Mouse (Mus musculus): ENCODE data around the gene Hnrnpa1.

Hnrnpa1 gene

DNA sequence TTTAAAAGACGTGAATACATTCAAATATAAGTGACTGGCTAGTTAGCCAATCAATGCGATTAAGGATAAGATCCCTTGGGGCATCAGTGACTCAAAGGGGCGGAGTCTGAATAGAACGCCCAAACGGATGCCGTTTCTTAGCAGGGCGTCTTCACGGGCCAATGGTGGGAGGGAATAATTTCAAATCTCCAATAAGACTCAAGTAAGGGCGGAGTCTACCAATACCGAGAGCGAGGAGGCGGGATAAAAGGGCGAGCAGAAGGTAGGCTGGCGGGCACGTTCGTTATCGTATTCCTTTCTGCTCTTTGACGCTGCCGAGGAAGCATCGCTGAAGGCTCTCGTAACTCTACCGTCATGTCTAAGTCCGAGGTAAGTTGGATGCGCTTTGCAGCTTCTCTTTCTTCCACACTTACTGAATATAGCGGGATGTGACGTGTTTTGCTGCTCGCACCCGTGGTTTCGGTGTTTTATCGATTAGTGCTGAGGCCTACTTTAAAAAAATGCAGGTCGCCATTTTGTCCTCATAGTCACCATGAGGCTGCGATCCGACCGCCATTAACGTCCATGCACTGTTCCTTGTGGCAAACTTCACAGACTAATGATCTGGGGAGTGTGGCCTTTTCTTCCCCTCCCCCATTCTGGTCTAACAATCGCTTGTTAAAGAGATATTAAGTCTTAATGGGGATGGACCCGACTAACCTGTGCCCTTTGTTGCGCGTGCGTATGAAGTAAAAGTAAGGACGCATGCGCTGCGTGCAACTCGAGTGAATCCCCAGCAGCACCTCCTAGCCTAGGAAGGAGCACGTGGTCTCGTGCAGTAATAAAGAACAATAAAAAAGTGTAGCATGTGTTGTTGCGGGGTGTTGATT, at the start of gene Hnrnpa1:
Hnrnpa1 (plus strand) TSS at position 273 of the 869 bp plus-strand sequence.
- in situ Hi-C loops (cut with MboI; ENCODE audit: unreplicated experiment in 2 of 2), result no loop called here

DNA sequence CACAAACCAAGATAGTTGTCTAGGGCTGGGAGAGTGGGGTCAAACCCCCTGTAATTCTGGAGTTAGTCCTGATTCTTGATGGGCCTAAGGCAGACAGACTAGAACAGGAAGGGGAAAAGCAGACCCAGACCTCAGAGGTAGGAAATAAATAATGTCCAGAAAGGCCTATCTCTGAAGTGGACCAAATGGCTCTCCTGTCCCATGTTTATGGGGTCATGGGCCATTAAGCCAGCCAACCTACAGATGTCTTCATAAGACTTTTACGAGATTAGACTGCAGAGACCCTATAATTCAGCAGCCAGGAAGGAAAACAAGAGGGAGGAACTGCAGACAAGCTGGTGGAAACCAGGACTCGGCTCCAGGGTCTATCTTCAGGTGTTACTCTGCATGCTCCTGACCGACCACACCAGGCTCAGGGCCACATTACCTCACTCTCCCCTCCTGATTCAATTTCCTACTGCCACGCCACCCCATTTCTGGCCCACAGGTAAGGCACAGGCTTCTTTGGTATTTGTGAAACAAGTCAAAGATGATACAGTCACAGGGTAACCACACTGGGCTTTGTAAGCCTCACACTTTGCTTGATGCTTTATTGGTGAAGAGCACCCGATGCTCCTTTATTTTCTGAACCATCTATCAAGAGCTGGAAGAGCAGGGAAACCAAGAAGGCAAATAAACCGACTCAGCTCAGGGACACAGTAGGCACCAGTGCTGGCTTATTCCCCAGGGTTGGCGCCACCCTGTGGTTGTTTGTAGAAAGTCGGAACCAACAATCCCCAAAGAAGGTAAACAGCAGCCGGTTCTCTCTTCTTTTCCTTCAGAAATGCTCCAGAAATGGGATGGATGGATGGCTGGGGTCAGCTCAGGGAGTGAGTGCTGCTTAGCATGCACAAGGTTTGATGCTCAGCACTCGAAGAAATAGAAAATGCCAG, 49.4 kb upstream of the Hnrnpa1 start:
- in situ Hi-C loops (cut with MboI; ENCODE audit: unreplicated experiment in 2 of 2), result no loop called here

DNA sequence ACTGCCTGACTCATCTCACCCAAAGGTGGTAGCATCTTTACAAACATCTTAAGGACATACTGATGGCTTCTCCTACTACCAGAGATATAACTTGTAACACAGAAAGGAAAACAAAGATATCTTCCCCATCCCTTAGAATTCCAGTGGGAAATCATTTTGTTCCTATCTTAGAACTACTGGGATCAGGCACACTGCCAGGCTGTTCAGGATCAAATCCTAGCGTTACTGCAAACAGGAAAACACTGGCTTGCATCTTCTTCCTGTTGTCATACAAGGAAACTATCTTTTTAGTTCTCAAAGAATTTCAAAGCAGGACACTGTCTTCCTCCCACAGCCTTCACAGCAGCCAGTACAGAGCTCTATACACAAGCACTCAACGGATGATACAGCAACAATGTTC, 46.6 kb upstream of the Hnrnpa1 start:
- in situ Hi-C loops (cut with MboI; ENCODE audit: unreplicated experiment in 2 of 2), result no loop called here

DNA sequence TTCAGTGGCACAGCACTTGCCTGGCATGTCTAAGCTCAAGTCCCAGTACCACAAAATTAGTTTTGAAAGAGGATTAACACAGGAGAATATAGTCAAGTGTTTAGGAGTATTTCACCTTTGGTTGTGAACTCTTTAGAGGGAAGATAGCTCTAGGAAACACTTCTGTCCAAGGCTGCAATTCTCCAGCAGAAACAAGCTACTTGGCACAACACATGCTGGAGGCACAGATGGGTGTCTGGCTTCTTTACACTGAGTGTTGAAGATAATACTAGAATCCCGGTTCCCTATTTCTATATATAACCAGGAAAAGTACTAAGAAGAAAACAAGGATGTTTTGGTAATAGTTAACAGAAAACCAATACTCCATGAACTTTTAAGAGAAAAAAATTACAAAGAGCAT, 43.4 kb upstream of the Hnrnpa1 start:
- in situ Hi-C loops (cut with MboI; ENCODE audit: unreplicated experiment in 2 of 2), result no loop called here

DNA sequence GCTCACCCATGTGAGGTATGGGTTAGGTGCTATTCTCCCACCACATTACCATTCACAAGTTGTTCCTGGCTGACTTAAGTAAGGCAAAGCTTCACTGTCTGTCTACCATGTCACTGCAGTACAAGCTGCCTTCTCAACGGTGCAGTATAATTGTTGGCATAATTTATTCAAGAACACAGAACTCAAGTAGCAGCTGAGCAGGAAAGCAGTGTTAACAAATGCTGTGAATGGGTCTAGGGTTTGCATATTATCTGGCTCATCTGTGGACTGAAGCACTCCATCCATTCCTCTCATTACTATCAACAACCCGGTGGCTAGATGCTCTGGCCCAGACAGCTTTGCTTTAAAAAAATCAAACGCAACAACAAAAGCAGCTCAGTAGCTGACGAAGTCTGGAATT, 42.4 kb upstream of the Hnrnpa1 start:
- in situ Hi-C loops (cut with MboI; ENCODE audit: unreplicated experiment in 2 of 2), result no loop called here

DNA sequence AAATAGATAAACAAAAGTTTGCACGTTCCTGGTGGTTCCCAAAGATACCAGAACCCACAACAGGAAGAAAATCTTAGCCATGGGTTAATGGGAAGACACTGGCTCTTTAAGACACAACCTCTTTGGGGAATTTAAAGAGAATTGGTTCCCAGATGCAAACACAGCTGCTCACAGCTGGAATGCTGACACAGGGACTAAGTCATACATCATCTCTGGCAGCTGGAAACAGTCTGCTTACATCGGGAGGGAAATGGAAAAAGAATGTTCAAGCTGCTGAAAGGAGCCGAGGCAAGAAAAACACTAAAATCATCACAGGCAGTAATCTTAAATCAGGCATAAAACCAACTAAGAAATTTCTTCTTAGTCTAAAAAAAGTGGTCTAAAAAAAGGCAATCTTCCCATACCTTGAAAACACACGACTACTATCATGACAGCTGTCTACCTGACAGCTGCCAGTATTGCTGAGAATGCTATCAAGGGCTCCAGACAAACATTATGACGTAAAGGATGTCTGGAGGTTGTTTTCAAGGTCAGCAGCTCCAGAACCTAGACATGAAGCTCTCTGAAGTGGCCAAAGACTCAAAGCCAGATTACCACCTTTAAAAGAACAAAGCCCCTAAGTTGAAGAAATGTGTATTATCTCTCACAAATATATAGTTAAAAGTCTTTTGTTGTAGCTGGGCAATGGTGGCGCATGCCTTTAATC, 38.0 kb upstream of the Hnrnpa1 start:
- in situ Hi-C loops (cut with MboI; ENCODE audit: unreplicated experiment in 2 of 2), result loop anchor here in 1 of 2 experiments (5.0 kb wide), 1 partner anchor 75 kb away; no protein-coding TSS in a partner anchor

DNA sequence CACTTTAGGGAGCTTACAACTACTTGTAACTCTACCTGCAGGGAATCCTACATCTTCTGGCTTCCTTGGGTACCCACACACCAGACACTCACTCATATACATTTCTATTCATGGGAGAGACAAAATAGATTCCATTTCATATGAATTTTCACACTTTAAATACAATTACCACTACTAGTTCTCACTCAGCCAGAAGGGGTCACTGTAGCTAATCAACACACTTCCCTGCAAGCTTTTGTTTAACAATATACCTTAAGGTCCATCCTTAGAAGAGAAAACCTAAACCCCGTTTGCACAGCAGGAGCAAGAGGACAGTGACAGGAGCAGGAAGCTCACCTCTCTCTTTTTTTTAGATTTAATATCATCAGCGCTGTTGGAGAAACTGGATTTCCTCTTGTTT, 35.1 kb upstream of the Hnrnpa1 start:
- in situ Hi-C loops (cut with MboI; ENCODE audit: unreplicated experiment in 2 of 2), result no loop called here

DNA sequence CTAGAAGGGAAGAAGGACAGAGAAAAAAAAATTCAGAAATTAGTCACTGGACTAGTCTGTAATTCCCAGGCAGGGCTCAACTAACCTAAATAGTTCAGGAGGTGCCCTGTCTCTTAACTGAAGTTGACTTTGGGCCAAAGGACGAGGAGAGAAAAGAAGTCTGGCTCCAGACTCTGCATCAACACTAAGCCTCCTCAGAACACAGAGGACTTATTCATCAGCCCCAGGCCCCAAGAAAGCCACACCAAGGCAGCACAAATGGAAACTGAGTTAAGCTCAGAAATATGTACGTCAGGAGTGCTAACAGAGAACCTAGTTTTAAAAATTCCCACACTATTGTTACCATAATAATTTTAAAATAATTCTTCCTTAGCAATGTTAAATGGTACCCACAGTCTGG, 26.1 kb upstream of the Hnrnpa1 start:
- in situ Hi-C loops (cut with MboI; ENCODE audit: unreplicated experiment in 2 of 2), result no loop called here

DNA sequence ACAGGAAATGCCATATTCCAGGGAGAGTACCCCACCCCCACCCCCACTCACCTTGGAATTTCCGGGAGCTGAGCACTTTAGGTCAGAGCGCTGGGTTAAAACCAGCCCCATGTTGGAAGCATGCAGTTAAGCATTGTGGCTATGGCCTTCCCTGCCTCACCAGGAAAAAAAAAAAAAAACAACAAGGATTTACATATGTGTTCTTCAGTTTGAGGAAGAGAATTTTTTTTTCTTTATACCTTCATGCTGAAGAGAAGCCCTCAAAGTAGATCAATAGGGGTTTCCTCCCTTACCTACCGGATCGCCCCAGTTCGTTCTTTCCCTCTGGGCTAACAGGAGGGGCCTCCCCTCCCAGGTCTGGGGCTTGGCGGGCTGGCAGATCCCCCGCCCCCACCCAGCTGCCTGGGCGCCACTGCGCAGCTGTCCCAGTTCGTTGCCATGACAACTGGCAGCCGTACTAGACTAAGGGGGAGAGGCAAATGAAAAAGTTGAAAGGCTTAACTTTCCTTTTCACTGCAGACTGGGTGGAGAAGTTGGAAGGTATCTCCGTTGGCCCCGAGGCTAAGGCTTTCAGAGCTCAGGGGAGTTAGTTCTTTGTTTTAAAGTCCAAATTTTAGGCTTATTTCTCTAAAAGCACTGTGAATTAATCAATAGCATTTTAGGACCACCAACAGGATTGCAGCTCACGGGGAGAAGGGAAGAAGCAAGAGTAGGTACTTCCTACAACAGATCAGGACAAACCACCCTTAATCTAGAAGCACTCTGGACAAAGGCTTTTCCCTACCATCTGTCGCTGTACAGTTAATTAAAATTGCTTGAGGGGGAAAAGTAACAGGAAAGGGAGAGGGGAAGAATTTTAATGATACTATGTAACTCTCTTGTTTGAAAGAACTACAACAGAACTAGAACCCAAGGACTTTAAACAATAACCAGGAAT, 25.0 kb upstream of the Hnrnpa1 start:
- in situ Hi-C loops (cut with MboI; ENCODE audit: unreplicated experiment in 2 of 2), result no loop called here

DNA sequence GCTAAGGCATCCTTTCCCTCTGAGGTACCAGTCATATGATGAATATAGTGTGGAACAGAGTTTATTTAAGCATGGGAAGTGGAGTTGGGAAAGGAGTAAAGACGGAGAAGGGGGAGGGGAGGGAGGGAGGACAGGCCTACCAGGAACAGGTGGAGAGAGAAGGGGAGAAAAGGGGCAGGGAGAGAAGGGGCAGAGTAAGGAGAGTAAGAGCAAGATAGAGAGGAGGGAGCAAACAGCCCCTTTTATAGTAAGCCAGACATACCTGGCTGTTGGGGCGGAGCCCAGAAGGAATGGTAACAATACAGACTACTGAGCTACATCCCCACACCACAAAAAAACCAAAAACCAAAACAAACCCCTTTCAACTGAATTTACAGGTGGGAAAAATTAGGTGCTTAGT, 24.2 kb upstream of the Hnrnpa1 start:
- in situ Hi-C loops (cut with MboI; ENCODE audit: unreplicated experiment in 2 of 2), result no loop called here

DNA sequence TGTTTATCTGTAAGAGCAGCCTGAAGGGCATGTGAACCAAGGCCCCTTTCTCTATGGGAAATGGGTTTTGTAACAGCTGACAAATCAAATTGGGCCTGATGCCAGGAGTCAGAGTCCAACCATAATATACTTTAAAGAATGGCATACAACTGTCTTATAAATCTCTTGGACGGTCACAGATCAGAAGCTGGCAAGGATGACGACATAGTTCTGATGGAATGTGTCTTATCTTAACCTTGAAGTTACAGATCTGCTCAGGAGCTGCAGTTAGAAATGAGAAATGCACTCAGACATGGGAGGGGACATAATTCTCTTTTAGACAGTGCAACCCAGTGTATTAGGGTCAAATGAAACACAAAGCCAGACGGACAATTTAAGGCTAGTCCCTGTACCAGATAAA, 19.4 kb upstream of the Hnrnpa1 start:
- in situ Hi-C loops (cut with MboI; ENCODE audit: unreplicated experiment in 2 of 2), result no loop called here

DNA sequence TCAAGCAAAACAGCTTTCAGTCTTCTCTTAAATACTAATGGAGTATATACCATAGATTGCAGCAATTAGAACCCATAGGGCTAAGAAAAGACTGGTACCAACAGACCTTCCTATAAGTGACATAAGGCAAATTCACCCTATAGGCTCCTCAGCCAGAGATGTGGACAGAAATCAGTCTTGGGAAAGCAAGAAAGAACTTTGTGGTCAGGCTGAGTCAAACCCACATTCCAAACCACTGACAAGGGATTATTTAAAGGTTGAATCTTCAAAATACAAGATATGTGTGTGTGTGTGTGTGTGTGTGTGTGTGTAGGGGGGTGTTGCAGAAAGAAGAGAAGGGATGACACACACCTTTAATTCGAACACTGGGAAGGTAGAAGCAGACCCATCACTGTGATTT, 18.8 kb upstream of the Hnrnpa1 start:
- in situ Hi-C loops (cut with MboI; ENCODE audit: unreplicated experiment in 2 of 2), result no loop called here

DNA sequence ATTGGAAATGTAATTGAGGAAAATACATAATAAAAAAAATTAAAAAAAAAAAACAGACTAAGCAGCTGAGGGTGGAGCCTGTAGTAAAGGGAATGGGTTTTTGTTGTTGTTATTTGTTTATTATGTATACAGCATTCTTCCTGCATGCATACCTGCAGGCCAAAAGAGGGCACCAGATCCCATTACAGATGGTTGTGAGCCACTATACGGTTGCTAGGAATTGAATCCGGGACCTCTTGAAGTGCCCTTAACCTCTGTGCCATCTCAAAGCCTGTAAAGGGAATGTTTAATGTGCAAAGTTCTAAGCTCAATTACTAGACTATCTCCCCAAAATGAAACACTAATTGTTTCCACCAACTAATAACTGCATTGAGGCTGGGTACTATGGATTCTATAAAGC, 16.1 kb upstream of the Hnrnpa1 start:
- in situ Hi-C loops (cut with MboI; ENCODE audit: unreplicated experiment in 2 of 2), result no loop called here

DNA sequence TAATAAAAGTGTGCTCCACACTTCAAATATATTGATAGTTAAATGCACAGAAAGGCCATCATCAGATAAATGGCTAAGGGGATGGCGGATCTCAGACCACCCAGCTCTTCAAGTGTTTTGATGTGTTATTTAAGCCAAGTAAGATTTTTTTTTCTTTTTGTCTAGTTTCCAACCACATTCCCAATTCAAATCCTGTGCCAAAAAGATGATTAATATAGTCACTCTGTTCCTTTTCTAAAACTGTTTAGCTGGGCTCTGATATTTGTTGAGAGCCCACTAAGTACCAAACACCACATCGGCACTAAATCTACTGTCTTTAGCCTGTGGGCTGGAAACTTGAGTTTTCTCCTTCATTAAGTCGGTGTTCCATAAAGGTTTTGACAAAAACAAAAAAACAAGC, 13.2 kb upstream of the Hnrnpa1 start:
- in situ Hi-C loops (cut with MboI; ENCODE audit: unreplicated experiment in 2 of 2), result no loop called here

DNA sequence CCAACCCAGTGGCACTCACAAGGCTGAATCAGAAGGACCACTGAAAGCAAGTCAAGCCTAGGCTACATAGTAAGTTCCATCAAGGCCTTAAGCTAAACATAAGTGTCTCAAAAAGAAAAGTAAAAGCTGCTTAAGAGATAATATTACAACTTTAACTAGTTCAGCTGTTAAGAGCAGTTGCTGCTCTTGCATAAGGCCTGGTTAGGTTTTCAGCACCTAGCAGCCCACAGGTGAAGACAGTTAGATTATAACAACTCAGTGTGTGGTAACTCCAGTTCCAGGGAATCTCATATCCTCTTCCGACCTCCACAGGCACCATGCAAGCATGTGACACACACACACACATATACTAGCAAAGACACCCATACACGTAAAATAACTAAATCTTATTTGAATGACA, 12.7 kb upstream of the Hnrnpa1 start:
- in situ Hi-C loops (cut with MboI; ENCODE audit: unreplicated experiment in 2 of 2), result no loop called here

DNA sequence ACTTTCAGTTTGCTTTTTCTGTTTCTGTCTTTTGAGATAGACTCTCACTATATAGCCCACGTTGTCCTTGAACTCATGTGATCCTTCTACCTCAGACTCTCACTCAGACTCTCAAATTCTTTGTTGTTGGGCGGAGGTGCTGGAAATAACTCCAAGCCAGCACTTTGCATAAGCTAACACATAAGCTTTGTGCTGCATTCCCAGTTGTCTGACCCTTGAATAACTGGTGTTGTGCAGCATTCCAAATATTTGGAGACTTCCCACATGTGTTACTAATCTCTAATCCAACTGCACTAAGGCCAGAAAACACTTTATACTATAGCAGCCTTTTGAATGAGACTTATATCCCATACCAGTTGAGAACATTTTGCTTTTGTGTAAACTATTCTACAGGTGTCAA, 11.3 kb upstream of the Hnrnpa1 start:
- in situ Hi-C loops (cut with MboI; ENCODE audit: unreplicated experiment in 2 of 2), result no loop called here

DNA sequence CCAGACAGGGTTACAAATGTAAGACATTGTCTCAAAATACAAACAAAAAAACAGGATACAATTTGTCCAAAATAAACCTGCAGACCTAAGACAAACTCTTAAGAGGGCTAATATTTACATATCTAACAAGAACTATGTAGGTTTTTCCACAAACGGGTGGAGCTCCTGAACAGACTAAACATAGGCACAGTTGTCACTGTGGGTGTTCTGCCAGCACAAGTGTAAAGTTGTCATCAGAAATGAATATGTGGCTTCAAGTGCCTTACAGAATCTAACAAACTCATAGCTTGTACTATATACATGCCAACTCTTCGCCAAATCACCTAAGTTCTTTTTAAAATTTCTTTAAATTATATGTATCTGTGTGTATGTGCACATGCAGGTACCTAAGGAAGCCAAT, 7.1 kb upstream of the Hnrnpa1 start:
- in situ Hi-C loops (cut with MboI; ENCODE audit: unreplicated experiment in 2 of 2), result no loop called here

DNA sequence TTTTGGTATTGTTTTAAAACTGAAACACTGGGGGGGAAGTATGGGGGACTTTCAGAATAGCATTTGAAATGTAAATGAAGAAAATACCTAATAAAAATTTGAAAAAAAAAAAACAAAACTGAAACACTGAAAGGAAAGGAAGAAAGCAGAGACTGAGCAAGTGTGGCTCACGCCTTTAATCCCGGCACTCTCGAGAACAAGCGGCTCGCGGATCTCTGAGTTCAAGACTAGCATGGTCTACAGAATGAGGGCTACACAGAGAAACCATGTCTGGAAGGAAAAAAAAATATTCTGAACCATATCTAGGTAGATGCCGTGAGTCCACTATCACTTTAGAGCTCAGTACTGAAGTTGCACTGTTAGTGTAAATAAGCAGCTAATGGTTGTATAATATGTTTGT, 2.9 kb upstream of the Hnrnpa1 start:
- in situ Hi-C loops (cut with MboI; ENCODE audit: unreplicated experiment in 2 of 2), result no loop called here

DNA sequence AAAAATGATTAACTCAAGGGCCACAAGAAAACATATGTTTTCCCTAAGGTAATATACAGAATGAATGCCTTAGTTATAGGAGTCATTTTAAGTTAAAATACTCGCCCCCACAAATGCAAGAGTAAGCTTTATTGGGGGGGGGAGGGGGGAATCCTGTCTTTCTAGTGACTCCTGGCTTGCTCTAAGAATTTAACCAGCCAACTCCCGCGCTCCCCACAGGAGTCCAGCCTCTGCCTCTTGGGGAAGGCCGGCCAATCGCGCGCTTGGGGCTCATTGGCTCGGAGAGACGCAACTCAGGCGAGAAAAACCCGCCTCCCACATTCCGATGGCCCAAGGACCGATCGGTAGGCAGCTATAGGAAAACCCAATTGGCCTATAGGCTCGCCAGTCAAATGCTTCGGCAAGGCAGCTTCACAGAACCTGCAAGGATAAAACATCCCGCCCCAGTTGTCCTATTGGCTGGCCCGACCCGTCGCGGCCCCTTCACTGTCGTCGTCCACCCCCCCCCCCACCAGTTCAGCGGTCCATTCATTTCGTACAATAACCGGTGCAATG, 1.0 kb upstream of the Hnrnpa1 start:
- in situ Hi-C loops (cut with MboI; ENCODE audit: unreplicated experiment in 2 of 2), result no loop called here
